Mouse (Mus musculus) stomach, embryonic 14.5 days (tissue): ENCODE results near the gene Slc24a3. TPM values are rescaled to one million over a fixed set of nuclear protein-coding genes. Genes with fewer than 3 reads are reported as not detected.

Experiments
- ATAC-seq: fragments of 200-750 bp; cut with Nextera tagmentation; 2 replicates; pipeline ENCODE4 v1.8.0; 2017; ENCODE audit warnings: low read depth, moderate TSS enrichment; ENCODE audit not compliant: insufficient number of reproducible peaks, insufficient read depth, low FRiP score
- H3K27ac ChIP-seq: fragments of 300-500 bp; sonication (generic); 2 replicates; pipeline ENCODE4 v1.5.1; 2014; ENCODE audit warnings: mild to moderate bottlenecking, low read length, moderate library complexity, mixed read lengths
- H3K27me3 ChIP-seq: fragments of 300-500 bp; sonication (generic); 2 replicates; pipeline ENCODE4 v1.6.1; 2014; ENCODE audit warnings: low read length, control low read depth, mixed read lengths; ENCODE audit not compliant: control insufficient read depth, insufficient read depth
- H3K36me3 ChIP-seq: fragments of 300-500 bp; sonication (generic); 2 replicates; pipeline ENCODE4 v1.6.1; 2014; ENCODE audit warnings: mild to moderate bottlenecking, control low read depth, low read length, moderate library complexity, mixed read lengths; ENCODE audit not compliant: control insufficient read depth, insufficient read depth
- H3K4me1 ChIP-seq: fragments of 300-500 bp; sonication (generic); 2 replicates; pipeline ENCODE4 v1.6.1; 2014; ENCODE audit warnings: low read length, control low read depth, mixed read lengths; ENCODE audit not compliant: control insufficient read depth, insufficient read depth
- H3K4me2 ChIP-seq: fragments of 300-500 bp; sonication (generic); replicated peaks from 2 replicates; pipeline ENCODE4 v1.6.1; 2014; ENCODE audit warnings: low read depth, low read length, control low read depth
- H3K4me3 ChIP-seq: fragments of 300-500 bp; sonication (generic); 2 replicates; pipeline ENCODE4 v1.5.1; 2014; ENCODE audit warnings: low read depth, low read length, control low read depth
- H3K9ac ChIP-seq: fragments of 300-500 bp; sonication (generic); replicated peaks from 2 replicates; pipeline ENCODE4 v1.6.1; 2014; ENCODE audit warnings: low read depth, mild to moderate bottlenecking, control low read depth, low read length, moderate library complexity, mixed read lengths
- H3K9me3 ChIP-seq: fragments of 300-500 bp; sonication (generic); 2 replicates; pipeline ENCODE4 v1.6.1; 2016; ENCODE audit warnings: low read depth, low read length, control low read depth; ENCODE audit not compliant: control insufficient read depth
- WGBS: fragments of 180-500 bp; shearing (Covaris S2); extraction: QIAGEN DNeasy Blood & Tissue Kit; methylation state at CpG from one replicate; pipeline ENCODE4 v1.1.7; 2014; 5-methylcytosine and 5-hydroxymethylcytosine counted together
- polyA plus RNA-seq: library from polyadenylated mRNA; unstranded; fragments of >200 nt; fragmentation: Nextera tagmentation; extraction: Ambion mirVana; gene quantifications from 2 replicates; pipeline ENCODE4 v1.2.1, GENCODE M21; 2014

The Slc24a3 gene
- polyA plus RNA-seq, 1 experiment from 2014 or later: 5.1 TPM

DNA sequence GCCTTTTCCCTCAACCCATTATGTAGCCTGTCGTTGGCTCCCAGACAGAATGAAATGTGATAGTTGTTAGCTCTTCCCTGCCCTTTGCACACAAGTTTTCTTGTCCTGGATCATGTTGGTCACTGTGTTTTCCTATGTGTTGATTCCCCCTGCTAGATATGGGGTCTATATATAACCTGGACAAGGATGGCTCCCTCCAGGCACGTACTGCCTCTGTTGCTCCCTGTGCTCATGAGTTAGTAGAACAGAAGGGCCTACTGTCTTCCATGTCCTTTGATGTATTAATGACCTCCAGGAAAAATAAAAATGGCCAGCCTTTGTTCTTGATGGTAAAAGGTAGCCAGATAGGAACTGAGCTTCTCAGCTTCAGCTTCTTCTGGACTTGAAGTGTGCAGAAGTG, 251.5 kb downstream of the Slc24a3 start:
- no peaks in the 10 kb centered on the region for H3K4me1 ChIP-seq
- WGBS: 78% methylated on average over 2 of the region's 2 CpGs

DNA sequence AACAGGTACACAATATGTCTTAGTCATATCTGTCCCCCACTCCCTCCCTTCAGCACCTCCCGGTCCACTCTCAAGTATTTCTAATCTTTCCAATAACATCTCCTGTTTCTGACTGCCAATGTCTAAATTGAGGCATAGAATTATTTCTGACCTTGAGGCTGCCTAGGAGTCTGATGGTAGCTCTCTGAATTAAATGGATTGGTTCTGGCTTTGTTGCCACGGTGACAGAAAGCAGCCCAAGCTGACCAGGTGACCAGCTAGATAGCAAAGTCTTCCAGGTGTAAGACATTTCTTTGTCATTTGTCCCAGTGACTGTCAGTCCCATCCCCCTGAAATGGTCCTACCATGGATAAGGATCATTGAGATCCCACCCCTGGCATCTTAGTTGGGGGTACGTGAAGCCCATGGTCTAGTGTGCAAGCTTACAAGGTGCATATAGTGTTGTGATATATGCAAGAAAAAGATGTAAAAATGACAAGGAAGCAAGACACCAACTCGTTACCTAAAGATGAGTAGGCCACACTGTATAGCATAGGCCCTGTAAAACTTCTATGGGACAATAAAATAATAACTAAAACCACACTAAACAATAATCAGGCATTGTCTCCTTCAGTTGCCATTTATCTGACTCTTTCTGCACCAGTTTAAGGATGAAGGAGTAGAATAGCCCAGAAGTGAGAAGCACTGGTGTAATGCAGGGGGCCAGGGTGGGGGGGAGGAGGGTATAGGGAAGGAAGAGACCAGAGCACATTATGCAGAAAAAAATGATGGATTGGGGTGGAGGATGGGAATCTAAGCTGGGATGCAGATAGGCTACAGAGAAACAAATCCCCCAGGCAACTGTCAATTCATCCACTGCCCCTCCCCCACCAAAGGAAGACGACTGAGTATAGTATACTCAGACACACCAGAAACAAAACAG, 253.7 kb downstream of the Slc24a3 start:
- Histone ChIP-seq H3K27me3 (no peaks in the 10 kb centered on the region), H3K4me2 (no peak overlapping the region), H3K4me3 (no peak overlapping the region), H3K27ac (no peak overlapping the region), H3K36me3 (no peaks in the 10 kb centered on the region), H3K9ac (no peak overlapping the region), H3K4me1 (no peaks in the 10 kb centered on the region), H3K9me3 (no peaks in the 10 kb centered on the region)
- WGBS: 74% methylated on average over 5 of the region's 5 CpGs
- ATAC-seq: no peak

More for the DNA sequence above, 251.5 kb downstream of the Slc24a3 start:
- no peak overlapping the region for H3K9ac ChIP-seq
- no peak overlapping the region for H3K4me3 ChIP-seq
- no peaks in the 10 kb centered on the region for H3K27me3 ChIP-seq
- no peaks in the 10 kb centered on the region for H3K36me3 ChIP-seq
- no peak overlapping the region for H3K27ac ChIP-seq
- ATAC-seq: no peak
- no peak overlapping the region for H3K4me2 ChIP-seq
- no peaks in the 10 kb centered on the region for H3K9me3 ChIP-seq

DNA sequence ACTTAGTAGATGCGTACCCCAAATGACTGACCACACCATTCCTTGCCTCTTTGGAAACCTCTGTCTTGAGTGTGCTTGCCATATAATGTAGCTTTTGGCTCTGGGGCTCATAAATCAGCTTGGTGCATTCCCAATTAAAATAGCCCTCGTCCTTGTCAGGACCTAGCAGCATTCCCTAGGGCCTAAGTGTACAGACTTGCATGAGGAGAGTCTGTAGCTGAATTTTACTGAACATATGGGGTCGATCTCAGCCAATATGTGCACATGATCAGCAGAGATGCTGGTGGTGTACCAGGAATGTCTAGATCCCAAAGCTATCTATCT, 254.3 kb downstream of the Slc24a3 start:
- H3K4me2 ChIP-seq: no peak overlapping the region
- H3K36me3 ChIP-seq: no peaks in the 10 kb centered on the region
- 60% methylated on average over 3 of the region's 3 CpGs for WGBS
- no peak overlapping the region for H3K4me3 ChIP-seq
- H3K9ac ChIP-seq: no peak overlapping the region
- no peak for ATAC-seq
- H3K4me1 ChIP-seq: no peaks in the 10 kb centered on the region
- H3K27me3 ChIP-seq: no peaks in the 10 kb centered on the region
- H3K27ac ChIP-seq: no peak overlapping the region
- no peaks in the 10 kb centered on the region for H3K9me3 ChIP-seq

DNA sequence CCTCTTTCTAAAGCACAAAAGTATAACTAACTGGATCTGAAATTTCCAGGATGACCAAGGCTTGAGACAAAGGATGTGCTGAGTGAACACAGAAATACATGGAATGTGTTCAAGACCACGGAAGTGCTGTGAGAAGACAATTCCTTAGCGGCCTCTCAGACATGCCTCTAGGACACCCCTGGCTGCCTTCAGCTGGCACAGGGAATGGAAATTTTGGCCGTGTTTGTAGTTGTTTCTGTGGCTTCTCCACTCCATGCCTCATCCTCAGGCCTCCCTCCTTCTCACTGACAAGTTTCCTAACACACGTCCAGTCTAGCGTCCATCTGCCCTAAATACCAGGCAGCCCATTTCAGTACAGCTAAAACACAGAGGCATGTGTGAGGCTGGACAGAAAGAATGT, 262.4 kb downstream of the Slc24a3 start:
- 88% methylated on average over 5 of the region's 5 CpGs for WGBS
- H3K9ac ChIP-seq: no peak overlapping the region
- no peaks in the 10 kb centered on the region for H3K4me1 ChIP-seq
- no peak overlapping the region for H3K4me3 ChIP-seq
- H3K27me3 ChIP-seq: no peaks in the 10 kb centered on the region
- H3K36me3 ChIP-seq: no peaks in the 10 kb centered on the region
- no peaks in the 10 kb centered on the region for H3K9me3 ChIP-seq
- no peak overlapping the region for H3K27ac ChIP-seq
- no peak overlapping the region for H3K4me2 ChIP-seq
- no peak for ATAC-seq

GRCm38 (mm10) chr2:145434068-145434467, 266.5 kb downstream of the Slc24a3 start:
- H3K27ac ChIP-seq: no peak overlapping the region
- H3K4me3 ChIP-seq: no peak overlapping the region
- H3K9me3 ChIP-seq: no peaks in the 10 kb centered on the region
- 92% methylated on average over 1 of the region's 1 CpGs for WGBS
- H3K36me3 ChIP-seq: no peaks in the 10 kb centered on the region
- no peak for ATAC-seq
- no peak overlapping the region for H3K4me2 ChIP-seq
- H3K9ac ChIP-seq: no peak overlapping the region
- no peaks in the 10 kb centered on the region for H3K4me1 ChIP-seq
- H3K27me3 ChIP-seq: no peaks in the 10 kb centered on the region

DNA sequence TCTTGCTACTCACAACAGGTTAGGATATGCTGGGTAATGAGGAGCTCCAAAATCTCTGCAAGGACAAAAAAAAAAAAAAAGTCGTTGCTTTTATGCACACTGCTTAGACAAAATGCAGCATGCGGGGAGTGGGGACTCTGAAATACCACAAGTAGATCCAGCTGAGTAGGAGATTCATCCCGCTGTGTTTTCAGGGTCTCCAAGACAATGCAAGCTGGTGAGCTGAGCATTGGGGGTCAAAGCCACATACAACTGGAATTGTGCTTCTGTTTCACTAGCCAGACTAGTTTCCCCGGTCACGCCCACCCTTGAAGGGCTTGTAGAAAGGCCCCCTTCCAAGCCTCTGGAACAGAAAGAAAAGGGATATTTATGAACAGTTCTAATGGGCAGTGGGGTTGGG, 270.8 kb downstream of the Slc24a3 start:
- Histone ChIP-seq H3K27ac (no peak overlapping the region), H3K4me3 (no peak overlapping the region), H3K36me3 (no peaks in the 10 kb centered on the region), H3K27me3 (no peaks in the 10 kb centered on the region), H3K9me3 (no peaks in the 10 kb centered on the region), H3K4me2 (no peak overlapping the region), H3K4me1 (no peaks in the 10 kb centered on the region), H3K9ac (no peak overlapping the region)
- WGBS: 61% methylated on average over 5 of the region's 5 CpGs
- ATAC-seq: no peak

DNA sequence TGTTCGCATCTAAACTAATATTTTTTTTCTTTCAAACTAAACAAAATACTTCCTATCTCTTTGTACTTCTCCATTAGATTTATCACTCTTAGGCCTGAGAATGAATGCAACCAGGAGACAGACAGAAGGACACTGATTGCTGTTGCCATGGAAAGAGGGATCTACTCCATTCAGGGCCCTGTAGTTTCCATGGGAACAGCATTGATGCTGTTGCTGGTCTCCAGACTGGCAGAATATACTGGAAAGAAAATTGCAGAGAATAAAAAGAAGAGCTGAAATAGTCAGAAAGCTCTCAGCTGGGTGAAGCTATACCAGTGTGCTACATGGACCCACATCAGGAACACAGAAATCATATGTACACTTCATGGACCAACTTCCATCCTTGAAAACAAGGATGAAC, 272.2 kb downstream of the Slc24a3 start:
- 90% methylated on average over 1 of the region's 1 CpGs for WGBS
- H3K4me1 ChIP-seq: no peaks in the 10 kb centered on the region

GRCm38 (mm10) chr2:145457106-145457747, 289.7 kb downstream of the Slc24a3 start:
- no peaks in the 10 kb centered on the region for H3K9me3 ChIP-seq
- H3K4me2 ChIP-seq: no peak overlapping the region
- no peak overlapping the region for H3K9ac ChIP-seq
- no peak overlapping the region for H3K27ac ChIP-seq
- H3K4me3 ChIP-seq: no peak overlapping the region
- H3K27me3 ChIP-seq: no peaks in the 10 kb centered on the region
- 27% methylated on average over 8 of the region's 8 CpGs for WGBS
- 0 out of 2 replicates have a peak, but pooled peaks cover 4% of the 10 kb centered on the region for H3K4me1 ChIP-seq
- peak; percentile 47; the same call in 1 of the 2 replicates for ATAC-seq
- no peaks in the 10 kb centered on the region for H3K36me3 ChIP-seq

More for the DNA sequence above, 272.2 kb downstream of the Slc24a3 start:
- H3K9ac ChIP-seq: no peak overlapping the region
- no peaks in the 10 kb centered on the region for H3K36me3 ChIP-seq
- ATAC-seq: no peak
- no peaks in the 10 kb centered on the region for H3K9me3 ChIP-seq
- no peak overlapping the region for H3K4me3 ChIP-seq
- H3K4me2 ChIP-seq: no peak overlapping the region
- no peak overlapping the region for H3K27ac ChIP-seq
- H3K27me3 ChIP-seq: no peaks in the 10 kb centered on the region
